Mouse (Mus musculus): Measurements from ENCODE around the gene Clta. TPM values are rescaled to one million over a fixed set of nuclear protein-coding genes. Genes with fewer than 3 reads are reported as not detected.

Clta gene
- total and polyA plus RNA-seq, 3 experiments, result 451 to 589 TPM; not detected in 1

DNA sequence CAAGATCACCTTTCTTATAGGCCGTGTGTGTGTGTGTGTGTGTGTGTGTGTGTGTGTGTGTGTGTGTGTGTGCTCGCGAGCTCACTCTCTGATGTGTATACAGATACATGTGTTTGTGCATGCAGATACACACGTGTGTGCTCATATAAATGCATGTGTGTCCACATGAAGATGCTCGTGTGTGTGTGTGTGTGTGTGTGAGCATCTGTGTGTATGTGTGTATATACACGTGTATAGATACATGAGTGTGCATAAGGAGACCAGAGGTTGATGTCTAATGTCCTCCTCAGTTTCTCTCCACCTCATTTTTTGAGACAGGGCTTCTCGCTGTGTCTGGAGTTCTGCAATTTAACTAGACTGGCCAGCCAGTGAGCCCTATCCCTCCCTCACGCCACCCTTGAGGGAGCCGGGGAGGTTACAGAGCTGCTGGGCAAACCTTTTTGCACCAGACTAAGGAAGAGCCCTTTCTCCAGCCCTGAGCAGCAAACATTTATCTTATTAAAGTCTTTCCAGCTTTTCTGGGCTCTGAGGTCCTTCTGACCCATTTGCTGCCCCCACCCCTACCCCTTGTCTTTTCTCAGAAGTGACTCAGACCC lies 32.6 kb upstream of the Clta start:
- TF ChIP-seq GABPA (IDR thresholded peaks at IDR 0.05; ENCODE audit: low read depth, low read length) (no peak), UBTF (IDR thresholded peaks at IDR 0.05; ENCODE audit: borderline replicate concordance, insufficient read depth, low read depth, low read length) (no peak), CHD1 (IDR thresholded peaks at IDR 0.05; ENCODE audit: low read depth, low read length) (no peak), CTCF (IDR thresholded peaks at IDR 0.05 in 2 of 3, conservative IDR thresholded peaks at IDR 0.05 in 1 of 3; ENCODE audit: control insufficient read depth in 1 of 3, insufficient read depth in 1 of 3, low read depth in 2 of 3, low read length in 3 of 3, poor library complexity in 1 of 3, severe bottlenecking in 1 of 3) (no peak), MAZ (IDR thresholded peaks at IDR 0.05; ENCODE audit: low read depth, low read length) (no peak)
- Histone ChIP-seq H3K27ac (ENCODE audit: control insufficient read depth, low read depth, low read length) (peak overlapping the region; percentile 82), H3K27me3 (ENCODE audit: control insufficient read depth in 1 of 2, insufficient read depth in 2 of 2, low read length in 2 of 2) (no peaks in the 10 kb centered on the region), H3K4me3 (ENCODE audit: control insufficient read depth in 1 of 2, insufficient read depth in 1 of 2, low read depth in 2 of 2, low read length in 2 of 2) (peak overlapping the region; percentile 6 to 19; a peak in 2 of 4 replicates), H3K4me1 (ENCODE audit: control insufficient read depth in 1 of 2, insufficient read depth in 2 of 2, low read length in 2 of 2) (peaks cover 22 to 46% of the 10 kb centered on the region in 2 experiments), H3K36me3 (ENCODE audit: control insufficient read depth in 1 of 2, insufficient read depth in 2 of 2, low read length in 2 of 2) (peaks cover 0 to 35% of the 10 kb centered on the region in 2 experiments; a peak in 2 of 4 replicates), H3K9me3 (replicated peaks; ENCODE audit: insufficient read depth, low read length) (no peaks in the 10 kb centered on the region), H3K9ac (ENCODE audit: control insufficient read depth, low read depth, low read length, poor library complexity, severe bottlenecking) (peak overlapping the region; percentile 60), H3K79me2 (ENCODE audit: control insufficient read depth, insufficient read depth, low read length, poor library complexity) (no peaks in the 10 kb centered on the region; the same call in 1 of the 2 replicates)
- DNase-seq (ENCODE audit: low read depth, low spot score), result peak; percentile 27

DNA sequence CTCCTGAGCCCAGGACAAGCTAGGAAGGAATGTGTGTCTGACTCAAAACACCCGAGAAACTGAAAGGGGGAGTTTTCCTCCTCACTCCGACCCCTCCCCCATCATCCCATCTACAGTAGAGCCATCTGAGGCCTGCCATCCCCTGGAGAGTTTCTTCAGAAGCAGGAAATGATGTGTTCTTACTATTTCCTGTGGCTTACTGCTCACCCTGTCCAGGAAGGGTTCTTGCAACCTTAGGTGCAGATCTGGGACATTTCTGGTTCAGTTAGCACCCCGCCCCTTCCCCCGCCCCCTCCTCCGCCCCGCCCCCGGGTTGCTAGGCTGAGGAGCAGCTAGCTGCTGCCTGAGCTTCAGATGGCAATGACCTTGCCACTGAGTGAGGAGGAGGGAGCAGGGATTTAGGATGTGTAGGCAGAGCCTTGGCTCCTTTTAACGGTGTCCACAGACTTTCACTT lies 32.1 kb upstream of the Clta start:
- H3K36me3 ChIP-seq (ENCODE audit: control insufficient read depth in 1 of 2, insufficient read depth in 2 of 2, low read length in 2 of 2), result peaks cover 0 to 33% of the 10 kb centered on the region in 2 experiments; a peak in 2 of 4 replicates
- peak overlapping the region; percentile 6 to 19; a peak in 2 of 4 replicates for H3K4me3 ChIP-seq (ENCODE audit: control insufficient read depth in 1 of 2, insufficient read depth in 1 of 2, low read depth in 2 of 2, low read length in 2 of 2)
- peak overlapping the region; percentile 60 for H3K9ac ChIP-seq (ENCODE audit: control insufficient read depth, low read depth, low read length, poor library complexity, severe bottlenecking)
- TF ChIP-seq TBP (IDR thresholded peaks at IDR 0.05; ENCODE audit: low read depth, low read length), result peak; percentile 39; the same call in 1 of the 2 replicates
- TF ChIP-seq HCFC1 (IDR thresholded peaks at IDR 0.05; ENCODE audit: low read depth, low read length), result peak; percentile 67
- no peak for TF ChIP-seq CTCF (IDR thresholded peaks at IDR 0.05 in 2 of 3, conservative IDR thresholded peaks at IDR 0.05 in 1 of 3; ENCODE audit: control insufficient read depth in 1 of 3, insufficient read depth in 1 of 3, low read depth in 2 of 3, low read length in 3 of 3, poor library complexity in 1 of 3, severe bottlenecking in 1 of 3)
- TF ChIP-seq NRF1 (IDR thresholded peaks at IDR 0.05; ENCODE audit: insufficient read depth, low read depth, low read length, poor library complexity, severe bottlenecking), result no peak
- TF ChIP-seq EP300 (IDR thresholded peaks at IDR 0.05; ENCODE audit: low read depth in 1 of 2, low read length in 2 of 2), result peak; percentile 26 to 42; a peak in 2 of 4 replicates
- TF ChIP-seq ELF1 (IDR thresholded peaks at IDR 0.05; ENCODE audit: low read depth, low read length), result peak; percentile 74
- no peak for TF ChIP-seq MAX (IDR thresholded peaks at IDR 0.05; ENCODE audit: low read length)
- TF ChIP-seq NELFE (IDR thresholded peaks at IDR 0.05; ENCODE audit: low read depth, low read length), result peak; percentile 54
- TF ChIP-seq CHD2 (IDR thresholded peaks at IDR 0.05; ENCODE audit: low read length), result peak; percentile 52
- no peak for TF ChIP-seq RAD21 (IDR thresholded peaks at IDR 0.05; ENCODE audit: low read depth, low read length)
- peak; percentile 35; the same call in 1 of the 2 replicates for TF ChIP-seq RCOR1 (IDR thresholded peaks at IDR 0.05; ENCODE audit: low read depth, low read length)
- 0 out of 2 replicates have a peak, but pooled peaks have one; percentile 43 for TF ChIP-seq TCF12 (IDR thresholded peaks at IDR 0.05; ENCODE audit: low read depth, low read length)
- peak; percentile 69; the same call in 1 of the 2 replicates for TF ChIP-seq MAZ (IDR thresholded peaks at IDR 0.05; ENCODE audit: low read depth, low read length)
- no peak for TF ChIP-seq JUND (IDR thresholded peaks at IDR 0.05; ENCODE audit: low read depth, low read length)
- peak; percentile 47 to 78; a peak in 2 of 4 replicates for TF ChIP-seq POLR2A (IDR thresholded peaks at IDR 0.05; ENCODE audit: control insufficient read depth in 1 of 2, insufficient read depth in 1 of 2, low read depth in 1 of 2, low read length in 2 of 2, poor library complexity in 1 of 2)
- peak; percentile 63; the same call in 1 of the 2 replicates for TF ChIP-seq ETS1 (IDR thresholded peaks at IDR 0.05; ENCODE audit: low read depth, low read length)
- TF ChIP-seq MAFK (IDR thresholded peaks at IDR 0.05; ENCODE audit: borderline replicate concordance, low read depth, low read length), result no peak
- peak; percentile 41 for TF ChIP-seq ZMIZ1 (IDR thresholded peaks at IDR 0.05; ENCODE audit: low read depth, low read length)
- TF ChIP-seq MXI1 (IDR thresholded peaks at IDR 0.05; ENCODE audit: low read depth, low read length), result peak; percentile 32; the same call in 1 of the 2 replicates
- H3K27me3 ChIP-seq (ENCODE audit: control insufficient read depth in 1 of 2, insufficient read depth in 2 of 2, low read length in 2 of 2), result no peaks in the 10 kb centered on the region
- DNase-seq (ENCODE audit: low read depth, low spot score), result peak; percentile 88
- H3K4me1 ChIP-seq (ENCODE audit: control insufficient read depth in 1 of 2, insufficient read depth in 2 of 2, low read length in 2 of 2), result peaks cover 22 to 41% of the 10 kb centered on the region in 2 experiments
- H3K9me3 ChIP-seq (replicated peaks; ENCODE audit: insufficient read depth, low read length), result no peaks in the 10 kb centered on the region
- H3K27ac ChIP-seq (ENCODE audit: control insufficient read depth, low read depth, low read length), result peak overlapping the region; percentile 82
- no peaks in the 10 kb centered on the region; the same call in 1 of the 2 replicates for H3K79me2 ChIP-seq (ENCODE audit: control insufficient read depth, insufficient read depth, low read length, poor library complexity)
